Mouse (Mus musculus) Patski (cell line): Measurements from ENCODE around the gene Brpf1. TPM values are rescaled to one million over a fixed set of nuclear protein-coding genes. Genes with fewer than 3 reads are reported as not detected.

Experiments
- ATAC-seq: fragments of 100-300 bp; one replicate; pipeline ENCODE4 v1.8.0; 2021
- CTCF ChIA-PET: fragments of 350-600 bp; sonication (Branson Sonifier 250); formaldehyde crosslinking; loops from one replicate; lab custom pipeline; 2022; ENCODE audit warnings: inconsistent platforms; lab: Charles Lee
- POLR2A ChIA-PET: fragments of 350-600 bp; sonication (Branson Sonifier 250); formaldehyde crosslinking; loops from one replicate; lab custom pipeline; 2022; ENCODE audit warnings: antibody characterized with exemption, inconsistent platforms; lab: Charles Lee
- DNase-seq: peaks from one replicate; pipeline ENCODE4 v3.0.0-alpha.2; 2011; ENCODE audit warnings: low read depth, low spot score
- H3K27me3 ChIP-seq: fragments of 371-371 bp; one replicate; pipeline ENCODE4 v1.5.1; 2021
- CTCF ChIP-seq: fragments of 100-300 bp; IDR thresholded peaks from one replicate; pipeline ENCODE4 v1.5.1; 2021
- in situ Hi-C: fragments of 300-500 bp; cut with MboI; formaldehyde crosslinking; loops from 3 replicates; pipeline ENCODE4 v1.11.1; 2018; ENCODE audit warnings: low pct_unique_long_range_greater_than_20kb, mixed read lengths
- polyA plus RNA-seq: library from polyadenylated mRNA; unstranded; gene quantifications from one replicate; pipeline ENCODE4 v1.2.3, GENCODE M21; 2021

Gene Brpf1
- 29.4 TPM for polyA plus RNA-seq

- ChIA-PET POLR2A (interaction anchor here (0.6 kb wide), 1 partner anchor 201 kb away, joined by 4 read pairs; no protein-coding TSS in a partner anchor), CTCF (interaction anchor here (0.9 to 2.4 kb wide), 3 partner anchors 10 to 18 kb away, joined by 3 to 6 read pairs (median 4); no protein-coding TSS in a partner anchor)
- no peak for TF ChIP-seq CTCF
- no peaks in the 10 kb centered on the region for H3K27me3 ChIP-seq
- ATAC-seq = peak; percentile 20
- no peak for DNase-seq
- in situ Hi-C loops = loop anchor here (10.0 kb wide), 1 partner anchor 612 kb away; the partner anchor contains the start of gene Rad18
Measured at GRCm38 (mm10) chr6:113306986-113307349, at the start of gene Brpf1. TSS of gene Brpf1 (plus strand) at chr6:113307137.

- TF ChIP-seq CTCF = no peak
- ATAC-seq = no peak
- ChIA-PET CTCF (interaction anchor here (0.7 to 1.2 kb wide), 4 partner anchors 13 to 89 kb away, joined by 3 to 8 read pairs (median 4); no protein-coding TSS in a partner anchor), POLR2A (interaction anchor here (1.2 kb wide), 1 partner anchor 185 kb away, joined by 3 read pairs; no protein-coding TSS in a partner anchor)
- H3K27me3 ChIP-seq = no peaks in the 10 kb centered on the region
- no peak for DNase-seq
- in situ Hi-C loops = no loop called here
Measured at GRCm38 (mm10) chr6:113261174-113261858, 45.6 kb upstream of the Brpf1 start.

GRCm38 (mm10) chr6:113263531-113263930 lies 43.4 kb upstream of the Brpf1 start:
- CTCF ChIA-PET = no interaction called here
- in situ Hi-C loops = no loop called here
- no peak for ATAC-seq

GRCm38 (mm10) chr6:113264429-113264828 lies 42.5 kb upstream of the Brpf1 start:
- ATAC-seq (peak; percentile 75), DNase-seq (peak; percentile 28)
- H3K27me3 ChIP-seq = no peaks in the 10 kb centered on the region
- CTCF ChIA-PET = no interaction called here
- in situ Hi-C loops = no loop called here
- TF ChIP-seq CTCF = no peak
- POLR2A ChIA-PET = no interaction called here

More at GRCm38 (mm10) chr6:113263531-113263930, 43.4 kb upstream of the Brpf1 start:
- no peak for DNase-seq
- no peaks in the 10 kb centered on the region for H3K27me3 ChIP-seq
- POLR2A ChIA-PET = no interaction called here
- no peak for TF ChIP-seq CTCF

GRCm38 (mm10) chr6:113266996-113267655 lies 39.8 kb upstream of the Brpf1 start:
- TF ChIP-seq CTCF = no peak
- ChIA-PET CTCF (interaction anchor here (1.0 kb wide), 1 partner anchor 125 kb away, joined by 3 read pairs; no protein-coding TSS in a partner anchor), POLR2A (interaction anchor here (0.7 kb wide), 1 partner anchor 59 kb away, joined by 3 read pairs; no protein-coding TSS in a partner anchor)
- ATAC-seq = no peak
- H3K27me3 ChIP-seq = no peaks in the 10 kb centered on the region
- in situ Hi-C loops = no loop called here
- no peak for DNase-seq

GRCm38 (mm10) chr6:113267988-113268387 lies 38.9 kb upstream of the Brpf1 start:
- ATAC-seq (no peak), DNase-seq (no peak)
- POLR2A ChIA-PET = no interaction called here
- TF ChIP-seq CTCF = no peak
- CTCF ChIA-PET = interaction anchor here (0.9 to 1.5 kb wide), 2 partner anchors 21 to 30 kb away, joined by 3 to 4 read pairs; no protein-coding TSS in a partner anchor
- in situ Hi-C loops = no loop called here
- H3K27me3 ChIP-seq = no peaks in the 10 kb centered on the region

- DNase-seq (no peak), ATAC-seq (no peak)
- no peaks in the 10 kb centered on the region for H3K27me3 ChIP-seq
- ChIA-PET POLR2A (no interaction called here), CTCF (interaction anchor here (1.1 kb wide), 1 partner anchor 58 kb away, joined by 3 read pairs; no protein-coding TSS in a partner anchor)
- in situ Hi-C loops = no loop called here
- TF ChIP-seq CTCF = no peak
Measured at GRCm38 (mm10) chr6:113272365-113272764, 34.6 kb upstream of the Brpf1 start.

- ATAC-seq (no peak), DNase-seq (no peak)
- no peak for TF ChIP-seq CTCF
- ChIA-PET CTCF (no interaction called here), POLR2A (interaction anchor here (0.9 kb wide), 1 partner anchor 8 kb away, joined by 3 read pairs; no protein-coding TSS in a partner anchor)
- in situ Hi-C loops = no loop called here
- H3K27me3 ChIP-seq = no peaks in the 10 kb centered on the region
Measured at GRCm38 (mm10) chr6:113276846-113277245, 30.1 kb upstream of the Brpf1 start.

- in situ Hi-C loops = no loop called here
- TF ChIP-seq CTCF = no peak
- DNase-seq = no peak
- POLR2A ChIA-PET = no interaction called here
- CTCF ChIA-PET = interaction anchor here (1.6 kb wide), 1 partner anchor 21 kb away, joined by 4 read pairs; no protein-coding TSS in a partner anchor
- H3K27me3 ChIP-seq = no peaks in the 10 kb centered on the region
- no peak for ATAC-seq
Measured at GRCm38 (mm10) chr6:113281676-113282075, 25.3 kb upstream of the Brpf1 start.

- no peak for TF ChIP-seq CTCF
- POLR2A ChIA-PET = no interaction called here
Measured at GRCm38 (mm10) chr6:113282101-113282802, 24.7 kb upstream of the Brpf1 start, which contains the start of gene Cpne9. TSS of gene Cpne9 (plus strand) at chr6:113282307.

More at GRCm38 (mm10) chr6:113282101-113282802, 24.7 kb upstream of the Brpf1 start, which contains the start of gene Cpne9:
- CTCF ChIA-PET = interaction anchor here (1.6 kb wide), 1 partner anchor 20 kb away, joined by 4 read pairs; no protein-coding TSS in a partner anchor
- H3K27me3 ChIP-seq = no peaks in the 10 kb centered on the region
- ATAC-seq (no peak), DNase-seq (no peak)
- in situ Hi-C loops = no loop called here
